Mouse (Mus musculus): ENCODE results near the gene Fam120b. TPM values are rescaled to one million over a fixed set of nuclear protein-coding genes. Genes with fewer than 3 reads are reported as not detected.

Fam120b gene
- 21.7 TPM for polyA plus RNA-seq (2014; fragmentation: Illumina TruSeq; extraction: RNeasy Lipid Tissue Mini Kit (QIAGEN cat#74804); ENCODE audit: low read depth, low replicate concordance)

DNA sequence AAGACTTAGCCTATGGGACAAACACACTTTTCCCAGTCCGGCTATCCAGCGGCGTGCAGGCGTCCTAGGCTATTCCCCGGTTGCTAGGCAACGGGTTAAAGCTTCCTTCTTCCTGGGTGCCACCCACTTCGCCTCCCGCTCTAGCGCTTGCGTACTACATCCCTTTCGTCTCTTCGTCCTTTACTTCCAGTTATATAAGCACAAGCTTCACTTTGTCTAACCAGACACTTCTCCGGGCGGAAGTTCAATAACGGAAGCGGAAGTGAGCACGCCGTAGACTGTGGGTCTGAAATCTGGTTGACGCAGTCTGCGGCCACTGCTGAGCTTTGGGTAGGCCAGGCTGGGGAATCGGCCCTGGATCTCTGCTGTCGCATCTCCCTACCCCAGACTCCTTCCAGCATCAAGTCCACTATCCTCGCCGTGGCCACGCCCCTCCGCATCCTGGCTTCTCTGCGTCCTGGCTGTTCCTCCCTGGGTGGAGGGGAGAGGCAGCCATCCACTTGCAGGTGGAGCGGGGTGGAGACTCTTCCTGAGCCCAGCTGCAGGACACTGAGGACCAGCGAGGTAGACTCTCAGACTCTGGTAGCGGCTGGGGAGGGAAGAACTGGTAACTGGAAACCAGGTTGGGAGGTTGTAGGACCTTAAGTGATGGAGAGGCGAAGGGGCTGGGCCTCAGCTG, at the start of gene Fam120b:
Gene Fam120b, plus strand, starts transcription at position 206 of the 679 bp plus-strand sequence.

DNA sequence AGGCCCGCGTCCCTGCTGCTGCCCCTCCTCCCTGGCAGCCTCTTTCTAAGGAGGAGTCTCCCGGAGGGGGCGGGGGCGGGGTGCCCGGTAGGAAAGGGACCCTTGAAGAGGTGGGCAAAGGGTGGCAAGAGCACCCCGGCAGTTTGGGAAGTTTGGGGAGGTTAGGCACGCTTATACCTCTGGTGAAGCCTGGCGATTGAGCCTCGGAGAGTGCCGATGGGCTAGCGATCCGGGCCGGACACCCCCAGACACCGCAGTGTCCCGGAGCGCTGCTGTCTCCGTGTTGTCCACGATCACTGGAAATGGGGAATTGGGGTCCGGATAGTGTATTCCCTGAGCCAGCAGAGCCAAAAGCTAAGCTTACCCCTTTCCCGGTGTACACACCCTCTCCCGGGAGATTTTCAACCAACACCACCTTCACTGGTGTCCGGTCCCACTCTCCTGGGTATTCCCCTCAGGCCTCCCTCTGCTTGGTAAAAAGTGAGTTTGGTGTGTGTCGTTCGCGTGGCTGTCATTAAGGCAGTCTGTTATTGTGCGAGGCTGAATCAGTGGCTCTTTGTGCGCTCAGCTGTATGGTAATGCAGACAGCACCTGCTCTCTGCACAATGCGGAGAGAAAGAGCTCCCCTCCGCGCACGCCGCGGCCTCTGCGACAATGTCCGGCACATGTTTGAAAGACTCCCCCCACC, 19.4 kb upstream of the Fam120b start, which contains the start of gene Dll1:
Gene Dll1, minus strand, starts transcription at position 379 of the 688 bp plus-strand sequence.

Other genes starting within 250 kb of the Fam120b start
- 3.6 TPM for gene Dll1, start 19.3 kb upstream of the Fam120b start, polyA plus RNA-seq (2014; fragmentation: Illumina TruSeq; extraction: RNeasy Lipid Tissue Mini Kit (QIAGEN cat#74804); ENCODE audit: low read depth, low replicate concordance)
- 135 TPM for gene Psmb1, start 103.5 kb downstream of the Fam120b start, polyA plus RNA-seq (2014; fragmentation: Illumina TruSeq; extraction: RNeasy Lipid Tissue Mini Kit (QIAGEN cat#74804); ENCODE audit: low read depth, low replicate concordance)
- gene Tbp, start 103.7 kb downstream of the Fam120b start, polyA plus RNA-seq (2014; fragmentation: Illumina TruSeq; extraction: RNeasy Lipid Tissue Mini Kit (QIAGEN cat#74804); ENCODE audit: low read depth, low replicate concordance) = 55.0 TPM
- 57.9 TPM for gene Pdcd2, start 131.1 kb downstream of the Fam120b start, polyA plus RNA-seq (2014; fragmentation: Illumina TruSeq; extraction: RNeasy Lipid Tissue Mini Kit (QIAGEN cat#74804); ENCODE audit: low read depth, low replicate concordance)
- gene Prdm9, start 168.2 kb downstream of the Fam120b start, polyA plus RNA-seq (2014; fragmentation: Illumina TruSeq; extraction: RNeasy Lipid Tissue Mini Kit (QIAGEN cat#74804); ENCODE audit: low read depth, low replicate concordance) = 13.2 TPM

Data from kidney, adult 10 weeks (tissue).